Mouse (Mus musculus) heart, adult 8-10 months (tissue): ENCODE data around the gene Srpx. TPM values are rescaled to one million over a fixed set of nuclear protein-coding genes. Genes with fewer than 3 reads are reported as not detected.

Experiments used
- total RNA-seq, 4 experiments: library from RNA; stranded (reverse); gene quantifications; 2 replicates each; pipeline ENCODE4 v1.2.4; 2022

The Srpx gene
- total RNA-seq, 4 experiments from 2014 or later = 2.2 to 3.8 (median 3.2) TPM

Other genes with a start within 250 kb of the Srpx start
- gene Sytl5, start 232.1 kb downstream of the Srpx start, total RNA-seq = under 1 TPM in 3 of 4 experiments, not detected in 1; 0.12 to 0.30 (median 0.19) TPM
- gene Rpgr, start 99.2 kb upstream of the Srpx start, total RNA-seq = 1 to 10 TPM; 2.3 to 4.7 (median 3.3) TPM
- gene Otc, start 134.6 kb upstream of the Srpx start, total RNA-seq = under 1 TPM in 1 of 4 experiments, not detected in 3; 0.11 TPM